Mouse (Mus musculus): ENCODE measurements around the gene Relb.

- TF ChIP-seq POLR2A (IDR thresholded peaks at IDR 0.05; ENCODE audit: low read depth, low read length) (no peak), CTCF (IDR thresholded peaks at IDR 0.05; ENCODE audit: extremely low read depth, insufficient read depth, insufficient read length, insufficient replicate concordance) (no peak)
Measured at GRCm38 (mm10) chr7:19678901-19679300, 49.7 kb upstream of the Relb start.

Data from spleen, adult 2 months (tissue).